ENCODE assay signal across 20 mouse cellular contexts in genomic region chr11:97478345-97478744, GRCm38 (mm10). TPM values are rescaled to one million over a fixed set of nuclear protein-coding genes. Genes with fewer than 3 reads are reported as not detected.
DNase-seq lines count a peak whose midpoint lies in the region; TF ChIP-seq lines count a peak whose summit lies in the region.
"Had no signal": no experiment of that assay in that cellular context is flagged by ENCODE, and none has a peak within 500 bp of the region (broad histone marks: within the 10 kb centered on the region; RNA-seq: fewer than 3 reads in every experiment).

No protein-coding gene starts in this region.

- no peak for TF ChIP-seq POLR2A in cerebellum, adult 2 months (IDR thresholded peaks at IDR 0.05; ENCODE audit: borderline replicate concordance, insufficient read depth, low read length)
- no peak for TF ChIP-seq POLR2A in MEL (IDR thresholded peaks at IDR 0.05; ENCODE audit: control insufficient read depth in 1 of 2, insufficient read depth in 1 of 2, low read depth in 1 of 2, low read length in 2 of 2, poor library complexity in 1 of 2)

- DNase-seq in cerebellum, adult 2 months, result no peak
- no peak for DNase-seq in cerebellum, adult 18-20 months
- DNase-seq in MEL (ENCODE audit: low read depth, low spot score), result peak; percentile 64
- no peak for DNase-seq in layer of hippocampus, adult 9-11 months
- DNase-seq: adrenal gland, adult 2 months; adrenal gland, adult 8-10 months; adrenal gland, postnatal 10 days; adrenal gland, postnatal 14 days; adrenal gland, postnatal 25 days; adrenal gland, postnatal 36 days; B cell, adult 2 months; cerebellum, adult 11 months; cerebellum, adult 11-12 months; cerebellum, adult 8-10 months; cerebellum, adult 9-10 months had no signal

- H3K79me2 ChIP-seq in MEL (ENCODE audit: control insufficient read depth, insufficient read depth, low read length, poor library complexity), result no peaks in the 10 kb centered on the region

- H3K27me3 ChIP-seq in cerebellum, adult 2 months (ENCODE audit: control insufficient read depth, insufficient read depth, low read length), result no peaks in the 10 kb centered on the region
- H3K27me3 ChIP-seq in MEL (ENCODE audit: control insufficient read depth in 1 of 2, insufficient read depth in 2 of 2, low read length in 2 of 2), result no peaks in the 10 kb centered on the region
- H3K27me3 ChIP-seq: CH12.LX, Patski had no signal

- H3K36me3 ChIP-seq in MEL (ENCODE audit: control insufficient read depth in 1 of 2, insufficient read depth in 2 of 2, low read length in 2 of 2), result peaks cover 0 to 17% of the 10 kb centered on the region in 2 experiments; a peak in 2 of 4 replicates

- H3K4me3 ChIP-seq in cerebellum, adult 2 months (replicated peaks; ENCODE audit: insufficient read depth, low read depth, low read length), result no peak overlapping the region
- H3K4me3 ChIP-seq in MEL (ENCODE audit: control insufficient read depth in 1 of 2, insufficient read depth in 1 of 2, low read depth in 2 of 2, low read length in 2 of 2), result no peak overlapping the region

- TF ChIP-seq RAD21 in MEL (IDR thresholded peaks at IDR 0.05; ENCODE audit: low read depth, low read length), result no peak

- H3K27ac ChIP-seq in cerebellum, adult 2 months (ENCODE audit: insufficient read depth, low read length), result peak overlapping the region; percentile 88
- H3K27ac ChIP-seq in MEL (ENCODE audit: control insufficient read depth, low read depth, low read length), result peak overlapping the region; percentile 25

- TF ChIP-seq EP300 in MEL (IDR thresholded peaks at IDR 0.05; ENCODE audit: low read depth in 1 of 2, low read length in 2 of 2), result no peak

- 83% methylated on average over 6 of the region's 6 CpGs for WGBS in cerebellum, adult 2 months

- no peaks in the 10 kb centered on the region for H3K9me3 ChIP-seq in MEL (replicated peaks; ENCODE audit: insufficient read depth, low read length)
- H3K9me3 ChIP-seq: G1E had no signal

- no peak for TF ChIP-seq CTCF in cerebellum, adult 2 months (IDR thresholded peaks at IDR 0.05; ENCODE audit: borderline replicate concordance, insufficient read depth, low read depth, low read length)
- TF ChIP-seq CTCF in MEL (IDR thresholded peaks at IDR 0.05 in 2 of 3, conservative IDR thresholded peaks at IDR 0.05 in 1 of 3; ENCODE audit: control insufficient read depth in 1 of 3, insufficient read depth in 1 of 3, low read depth in 2 of 3, low read length in 3 of 3, poor library complexity in 1 of 3, severe bottlenecking in 1 of 3), result no peak

- H3K9ac ChIP-seq in MEL (ENCODE audit: control insufficient read depth, low read depth, low read length, poor library complexity, severe bottlenecking), result peak overlapping the region; percentile 20; the same call in 1 of the 2 replicates

- H3K4me1 ChIP-seq in cerebellum, adult 2 months (ENCODE audit: control insufficient read depth, insufficient read depth, low read length), result peaks cover 34% of the 10 kb centered on the region
- H3K4me1 ChIP-seq in MEL (ENCODE audit: control insufficient read depth in 1 of 2, insufficient read depth in 2 of 2, low read length in 2 of 2), result peaks cover 7 to 25% of the 10 kb centered on the region in 2 experiments

TF ChIP-seq in MEL, 35 proteins besides CTCF, POLR2A, EP300 and RAD21:
- TF ChIP-seq CHD2 (IDR thresholded peaks at IDR 0.05; ENCODE audit: low read length) (no peak), MYC (IDR thresholded peaks at IDR 0.05; ENCODE audit: low read depth, low read length) (peak; percentile 50; the same call in 1 of the 2 replicates), ZKSCAN1 (IDR thresholded peaks at IDR 0.05; ENCODE audit: low read depth, low read length) (no peak), ETS1 (IDR thresholded peaks at IDR 0.05; ENCODE audit: low read depth, low read length) (no peak), MYB (IDR thresholded peaks at IDR 0.05; ENCODE audit: low read depth, low read length) (no peak), USF2 (IDR thresholded peaks at IDR 0.05; ENCODE audit: borderline replicate concordance in 1 of 2, insufficient read depth in 1 of 2, low read depth in 1 of 2, low read length in 2 of 2) (no peak), JUND (IDR thresholded peaks at IDR 0.05; ENCODE audit: low read depth, low read length) (no peak), MAZ (IDR thresholded peaks at IDR 0.05; ENCODE audit: low read depth, low read length) (no peak), UBTF (IDR thresholded peaks at IDR 0.05; ENCODE audit: borderline replicate concordance, insufficient read depth, low read depth, low read length) (no peak), POLR2AphosphoS2 (IDR thresholded peaks at IDR 0.05; ENCODE audit: low read length) (no peak), GATA1 (IDR thresholded peaks at IDR 0.05; ENCODE audit: low read depth, low read length) (no peak), MAX (IDR thresholded peaks at IDR 0.05; ENCODE audit: low read length) (peak; percentile 61; the same call in 1 of the 2 replicates), TAL1 (IDR thresholded peaks at IDR 0.05; ENCODE audit: low read length) (no peak), ZNF384 (IDR thresholded peaks at IDR 0.05; ENCODE audit: low read depth, low read length) (no peak), BHLHE40 (IDR thresholded peaks at IDR 0.05; ENCODE audit: borderline replicate concordance, low read depth, low read length) (no peak), POLR2AphosphoS5 (IDR thresholded peaks at IDR 0.05; ENCODE audit: borderline replicate concordance, low read depth, low read length) (no peak), HCFC1 (IDR thresholded peaks at IDR 0.05; ENCODE audit: low read depth, low read length) (no peak), MAFK (IDR thresholded peaks at IDR 0.05; ENCODE audit: borderline replicate concordance, low read depth, low read length) (no peak), E2F4 (IDR thresholded peaks at IDR 0.05; ENCODE audit: borderline replicate concordance, low read depth, low read length) (no peak), NRF1 (IDR thresholded peaks at IDR 0.05; ENCODE audit: insufficient read depth, low read depth, low read length, poor library complexity, severe bottlenecking) (no peak), KAT2A (conservative IDR thresholded peaks at IDR 0.05; ENCODE audit: low read depth, low read length) (no peak), MXI1 (IDR thresholded peaks at IDR 0.05; ENCODE audit: low read depth, low read length) (peak; percentile 44; the same call in 1 of the 2 replicates), TBP (IDR thresholded peaks at IDR 0.05; ENCODE audit: low read depth, low read length) (no peak)

RNA-seq across cellular contexts. Expression of gene 4933428G20Rik, which starts 21.8 kb away (rescaled TPM):
- polyA plus RNA-seq in cerebellum, adult 2 months (2012; rRNA removed), result not detected in 2 replicates
- total RNA-seq in MEL (2012; rRNA removed), result not detected in 2 replicates
- under 1 TPM in 1 of 2 experiments, not detected in 1; 0.15 TPM for polyA plus RNA-seq in MEL (2012; ENCODE audit: insufficient read depth in 1 of 2, insufficient read length in 2 of 2, low read depth in 1 of 2, low replicate concordance in 2 of 2, missing spikeins in 1 of 2)
- total RNA-seq: adrenal gland, postnatal 14 days; adrenal gland, postnatal 25 days; G1E had no signal
- polyA plus RNA-seq: activated CD4-positive, CD25-positive, alpha-beta regulatory T cell, adult 4 months; CD4-positive, CD25-positive, alpha-beta regulatory T cell, adult 4 months; G1E had no signal
